Mouse (Mus musculus) heart, embryonic 16.5 days (tissue): ENCODE results near the gene 9930104L06Rik. TPM values are rescaled to one million over a fixed set of nuclear protein-coding genes. Genes with fewer than 3 reads are reported as not detected.

Experiments used
- ATAC-seq: fragments of 200-750 bp; cut with Nextera tagmentation; replicated peaks from 2 replicates; pipeline ENCODE4 v1.8.0; 2017; ENCODE audit warnings: moderate number of reproducible peaks; ENCODE audit not compliant: insufficient read depth, low FRiP score; ENCODE audit errors: extremely low read depth
- H3K27ac ChIP-seq: fragments of 300-500 bp; sonication (generic); 2 replicates; pipeline ENCODE4 v1.5.1; 2014; ENCODE audit warnings: mild to moderate bottlenecking, low read length, control low read depth, moderate library complexity
- H3K27me3 ChIP-seq: fragments of 300-500 bp; sonication (generic); 2 replicates; pipeline ENCODE4 v1.6.1; 2014; ENCODE audit warnings: low read length, mixed read lengths; ENCODE audit not compliant: control insufficient read depth, insufficient read depth
- H3K36me3 ChIP-seq: fragments of 300-500 bp; sonication (generic); 2 replicates; pipeline ENCODE4 v1.6.1; 2014; ENCODE audit not compliant: control insufficient read depth, insufficient read depth
- H3K4me1 ChIP-seq: fragments of 300-500 bp; sonication (generic); 2 replicates; pipeline ENCODE4 v1.6.1; 2014; ENCODE audit warnings: low read length, mixed read lengths; ENCODE audit not compliant: control insufficient read depth, insufficient read depth
- H3K4me2 ChIP-seq: fragments of 300-500 bp; sonication (generic); 2 replicates; pipeline ENCODE4 v1.6.1; 2014; ENCODE audit warnings: low read depth, mild to moderate bottlenecking, control low read depth, low read length
- H3K4me3 ChIP-seq: fragments of 300-500 bp; sonication (generic); 2 replicates; pipeline ENCODE4 v1.5.1; 2014; ENCODE audit warnings: mild to moderate bottlenecking, control low read depth, low read length
- H3K9ac ChIP-seq: fragments of 300-500 bp; sonication (generic); 2 replicates; pipeline ENCODE4 v1.6.1; 2014; ENCODE audit warnings: low read length, control low read depth
- H3K9me3 ChIP-seq: fragments of 300-500 bp; sonication (generic); replicated peaks from 2 replicates; pipeline ENCODE4 v1.6.1; 2016; ENCODE audit warnings: low read length; ENCODE audit not compliant: control insufficient read depth
- WGBS: fragments of 180-500 bp; shearing (Covaris S2); extraction: QIAGEN DNeasy Blood & Tissue Kit; methylation state at CpG from one replicate; pipeline ENCODE4 v1.1.7; 2014; 5-methylcytosine and 5-hydroxymethylcytosine counted together
- polyA plus RNA-seq: library from polyadenylated mRNA; unstranded; fragments of >200 nt; fragmentation: Nextera tagmentation; extraction: Ambion mirVana; gene quantifications from 2 replicates; pipeline ENCODE4 v1.2.1, GENCODE M21; 2015

9930104L06Rik gene
- polyA plus RNA-seq, 1 experiment from 2014 or later = 8.8 TPM

- H3K4me2 ChIP-seq = no peak overlapping the region
- H3K9ac ChIP-seq = no peak overlapping the region
- no peak overlapping the region for H3K27ac ChIP-seq
- H3K27me3 ChIP-seq = 0 out of 2 replicates have a peak, but pooled peaks cover 7% of the 10 kb centered on the region
- H3K9me3 ChIP-seq = no peaks in the 10 kb centered on the region
- 67% methylated on average over 7 of the region's 7 CpGs for WGBS
- no peaks in the 10 kb centered on the region for H3K36me3 ChIP-seq
- ATAC-seq = no peak; the same call in 1 of the 2 replicates
- H3K4me1 ChIP-seq = no peaks in the 10 kb centered on the region
- H3K4me3 ChIP-seq = no peak overlapping the region
Measured at GRCm38 (mm10) chr4:124969219-124969848, 32.5 kb downstream of the 9930104L06Rik start.

GRCm38 (mm10) chr4:124970194-124970593 is 33.3 kb downstream of the 9930104L06Rik start:
- 65% methylated on average over 11 of the region's 11 CpGs for WGBS
- ATAC-seq = no peak

GRCm38 (mm10) chr4:124970677-124971076 is 33.8 kb downstream of the 9930104L06Rik start:
- no peaks in the 10 kb centered on the region for H3K9me3 ChIP-seq
- 53% methylated on average over 5 of the region's 5 CpGs for WGBS
- H3K4me2 ChIP-seq = no peak overlapping the region
- H3K27me3 ChIP-seq = 0 out of 2 replicates have a peak, but pooled peaks cover 7% of the 10 kb centered on the region
- no peaks in the 10 kb centered on the region for H3K36me3 ChIP-seq
- ATAC-seq = no peak
- no peak overlapping the region for H3K9ac ChIP-seq
- H3K4me1 ChIP-seq = no peaks in the 10 kb centered on the region
- H3K4me3 ChIP-seq = no peak overlapping the region
- H3K27ac ChIP-seq = no peak overlapping the region

More at GRCm38 (mm10) chr4:124970194-124970593, 33.3 kb downstream of the 9930104L06Rik start:
- H3K9me3 ChIP-seq = no peaks in the 10 kb centered on the region
- H3K4me1 ChIP-seq = no peaks in the 10 kb centered on the region
- 0 out of 2 replicates have a peak, but pooled peaks cover 7% of the 10 kb centered on the region for H3K27me3 ChIP-seq
- no peak overlapping the region for H3K9ac ChIP-seq
- H3K4me3 ChIP-seq = no peak overlapping the region
- no peaks in the 10 kb centered on the region for H3K36me3 ChIP-seq
- no peak overlapping the region for H3K4me2 ChIP-seq
- H3K27ac ChIP-seq = no peak overlapping the region

GRCm38 (mm10) chr4:124971094-124971493 is 34.2 kb downstream of the 9930104L06Rik start:
- whole genome bisulfite sequencing = 69% methylated on average over 8 of the region's 8 CpGs
- 0 out of 2 replicates have a peak, but pooled peaks cover 7% of the 10 kb centered on the region for H3K27me3 ChIP-seq

GRCm38 (mm10) chr4:124972316-124972715 is 35.5 kb downstream of the 9930104L06Rik start:
- H3K27ac ChIP-seq = no peak overlapping the region
- no peak overlapping the region for H3K4me3 ChIP-seq
- no peaks in the 10 kb centered on the region for H3K4me1 ChIP-seq
- no peaks in the 10 kb centered on the region for H3K9me3 ChIP-seq
- no peak overlapping the region for H3K9ac ChIP-seq
- WGBS = 47% methylated on average over 9 of the region's 9 CpGs
- H3K4me2 ChIP-seq = no peak overlapping the region
- 0 out of 2 replicates have a peak, but pooled peaks cover 7% of the 10 kb centered on the region for H3K27me3 ChIP-seq
- ATAC-seq = no peak
- H3K36me3 ChIP-seq = no peaks in the 10 kb centered on the region

More at GRCm38 (mm10) chr4:124971094-124971493, 34.2 kb downstream of the 9930104L06Rik start:
- Histone ChIP-seq H3K27ac (no peak overlapping the region), H3K36me3 (no peaks in the 10 kb centered on the region), H3K9me3 (no peaks in the 10 kb centered on the region), H3K9ac (no peak overlapping the region), H3K4me1 (no peaks in the 10 kb centered on the region), H3K4me3 (no peak overlapping the region), H3K4me2 (no peak overlapping the region)
- no peak for ATAC-seq

- no peak for ATAC-seq
- 67% methylated on average over 2 of the region's 2 CpGs for WGBS
- H3K4me2 ChIP-seq = no peak overlapping the region
- H3K27me3 ChIP-seq = 0 out of 2 replicates have a peak, but pooled peaks cover 7% of the 10 kb centered on the region
- H3K27ac ChIP-seq = no peak overlapping the region
- H3K4me3 ChIP-seq = no peak overlapping the region
- no peaks in the 10 kb centered on the region for H3K9me3 ChIP-seq
- no peak overlapping the region for H3K9ac ChIP-seq
- H3K36me3 ChIP-seq = no peaks in the 10 kb centered on the region
- no peaks in the 10 kb centered on the region for H3K4me1 ChIP-seq
Measured at GRCm38 (mm10) chr4:124973296-124973695, 36.4 kb downstream of the 9930104L06Rik start.

GRCm38 (mm10) chr4:124978201-124978600 is 41.4 kb downstream of the 9930104L06Rik start:
- WGBS = 27% methylated on average over 5 of the region's 5 CpGs
- ATAC-seq = no peak
- H3K27me3 ChIP-seq = peaks cover 20% of the 10 kb centered on the region

GRCm38 (mm10) chr4:124983893-124984526 is 47.2 kb downstream of the 9930104L06Rik start:
- 20% methylated on average over 9 of the region's 9 CpGs for WGBS
- Histone ChIP-seq H3K36me3 (no peaks in the 10 kb centered on the region), H3K27ac (no peak overlapping the region), H3K4me1 (peaks cover 6% of the 10 kb centered on the region; the same call in 1 of the 2 replicates), H3K9ac (no peak overlapping the region), H3K4me2 (no peak overlapping the region), H3K27me3 (peaks cover 71% of the 10 kb centered on the region), H3K4me3 (no peak overlapping the region), H3K9me3 (no peaks in the 10 kb centered on the region)
- no peak for ATAC-seq

More at GRCm38 (mm10) chr4:124978201-124978600, 41.4 kb downstream of the 9930104L06Rik start:
- Histone ChIP-seq H3K4me1 (no peaks in the 10 kb centered on the region), H3K9ac (no peak overlapping the region), H3K36me3 (no peaks in the 10 kb centered on the region), H3K9me3 (no peaks in the 10 kb centered on the region), H3K27ac (no peak overlapping the region), H3K4me2 (no peak overlapping the region), H3K4me3 (no peak overlapping the region)
